Mouse (Mus musculus) G1E (cell line): ENCODE measurements at regions not wholly inside any gene's neighbourhood (a gene's known extent, or its start where the extent isn't known, plus 50 kb on each side); places are given as distances from the start of the nearest gene placed in this dataset.

ENCODE experiments used
- CTCF ChIP-seq: IDR thresholded peaks from 2 replicates; pipeline ENCODE4 v1.5.1; 2012; ENCODE audit warnings: low read depth, low read length, inconsistent platforms, mixed read lengths
- GATA2 ChIP-seq: IDR thresholded peaks from 2 replicates; pipeline ENCODE4 v1.6.1; 2012; ENCODE audit warnings: low read depth, low read length, inconsistent platforms, borderline replicate concordance
- POLR2AphosphoS5 ChIP-seq: IDR thresholded peaks from 2 replicates; pipeline ENCODE4 v1.6.1; 2012; ENCODE audit warnings: low read depth, low read length, inconsistent platforms; ENCODE audit not compliant: insufficient replicate concordance
- TAL1 ChIP-seq: conservative IDR thresholded peaks from 2 replicates; pipeline ENCODE4 v1.6.1; 2012; ENCODE audit warnings: low read depth, low read length, inconsistent platforms, mixed read lengths

- TF ChIP-seq POLR2AphosphoS5 = no peak
- TF ChIP-seq CTCF = no peak
- no peak for TF ChIP-seq GATA2
- no peak for TF ChIP-seq TAL1
These were observed 296.7 kb downstream of the Tbc1d1 start for GRCm38 (mm10) chr5:64452668-64453334.
